Mouse (Mus musculus): ENCODE results near the gene Stpg3.

Gene Stpg3

DNA sequence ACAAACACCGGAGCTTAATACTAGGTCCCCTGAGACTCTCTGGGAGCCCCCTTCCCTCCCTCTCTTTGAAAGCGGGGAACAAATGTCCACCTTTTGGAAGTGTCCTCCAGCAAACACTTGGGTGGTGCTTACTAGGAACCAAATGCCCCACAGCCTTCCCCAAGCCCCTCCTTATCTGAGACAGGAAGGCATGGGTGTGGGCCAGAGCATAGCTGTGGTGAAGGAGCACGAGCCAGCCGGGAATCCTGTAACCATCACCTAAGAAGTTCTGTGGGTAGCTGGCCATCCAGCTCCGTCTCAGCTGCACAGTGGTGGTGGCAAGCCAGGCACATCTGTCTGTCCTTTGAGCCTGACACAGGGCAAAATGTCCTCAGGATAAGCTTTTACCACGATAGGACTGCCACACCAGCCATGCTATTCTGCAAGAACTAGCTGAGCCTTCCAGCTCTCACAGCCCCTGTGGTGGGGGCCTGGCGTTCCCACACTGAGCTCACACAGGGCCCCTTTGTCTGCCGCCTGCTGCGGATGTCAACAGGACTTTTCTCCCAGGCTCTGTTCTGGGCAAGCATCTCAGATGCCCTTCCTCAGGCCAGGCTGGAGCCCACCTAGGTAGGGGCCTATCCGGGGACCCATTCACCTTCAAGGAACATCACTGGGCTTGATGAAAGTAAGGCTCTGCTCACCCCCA, 36.0 kb downstream of the Stpg3 start:
- 54% methylated on average over 10 of the region's 10 CpGs for WGBS

DNA sequence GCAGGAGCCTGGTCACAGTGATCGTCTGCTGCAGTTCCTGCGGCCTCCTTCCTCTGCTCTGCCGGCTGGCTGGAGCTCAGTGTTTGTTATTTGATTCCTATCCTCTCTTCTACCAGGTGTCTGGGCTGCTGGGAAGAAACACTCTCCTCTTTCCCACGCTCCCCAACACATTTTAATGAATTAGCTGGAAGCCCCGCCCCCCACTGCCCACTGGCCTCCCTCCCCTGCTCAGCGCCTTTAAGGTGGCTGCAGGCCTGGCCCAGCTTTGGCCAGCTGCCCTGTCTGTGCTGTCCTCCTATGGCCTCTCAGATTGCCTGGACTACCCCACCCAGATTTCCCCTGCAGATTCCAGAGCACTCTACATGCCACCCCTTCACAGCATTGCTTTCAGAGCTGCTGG, 36.8 kb downstream of the Stpg3 start:
- 24% methylated on average over 6 of the region's 6 CpGs for WGBS

DNA sequence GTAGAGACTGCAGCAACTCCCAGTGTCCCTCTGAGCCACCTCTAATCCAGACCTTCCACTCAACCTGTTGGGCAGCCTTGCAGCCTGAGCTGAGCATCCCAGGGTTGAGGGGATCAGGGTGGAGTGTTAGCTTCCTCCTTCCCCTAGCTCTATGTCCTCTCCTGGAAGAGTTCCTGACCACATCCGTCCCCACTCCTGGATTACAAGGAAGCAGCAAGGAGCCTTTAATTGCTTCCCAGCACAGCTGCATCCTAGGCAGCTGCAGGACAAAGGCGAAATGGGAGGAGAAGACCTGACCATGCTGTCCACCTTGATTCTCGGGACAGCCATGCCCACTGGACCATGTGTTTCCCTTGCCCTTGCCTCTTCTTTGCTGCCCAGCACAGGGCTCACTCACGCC, 37.4 kb downstream of the Stpg3 start:
- WGBS = 60% methylated on average over 4 of the region's 4 CpGs

DNA sequence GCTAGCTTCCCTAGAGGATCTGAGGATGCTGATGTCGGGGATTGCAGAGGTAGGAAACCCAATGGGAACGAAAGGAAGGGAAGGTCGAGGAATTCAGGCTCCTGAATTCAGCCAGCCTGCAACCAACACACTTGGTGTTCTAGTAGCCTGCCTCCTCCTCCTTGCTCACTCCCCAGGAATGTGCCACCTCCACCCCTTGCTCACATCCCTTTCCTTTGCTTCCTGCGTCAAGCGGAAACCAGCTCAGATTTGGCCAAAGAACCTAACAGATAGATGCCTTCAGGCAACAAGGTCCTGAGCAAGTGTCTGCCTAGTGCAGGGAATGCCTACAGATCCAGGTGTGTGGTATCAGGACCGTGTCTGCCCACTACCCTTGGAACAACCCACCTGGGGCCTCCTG, 37.9 kb downstream of the Stpg3 start:
- 49% methylated on average over 6 of the region's 6 CpGs for WGBS

GRCm38 (mm10) chr2:25175690-25176078, 38.8 kb downstream of the Stpg3 start:
- WGBS = 86% methylated on average over 4 of the region's 4 CpGs

DNA sequence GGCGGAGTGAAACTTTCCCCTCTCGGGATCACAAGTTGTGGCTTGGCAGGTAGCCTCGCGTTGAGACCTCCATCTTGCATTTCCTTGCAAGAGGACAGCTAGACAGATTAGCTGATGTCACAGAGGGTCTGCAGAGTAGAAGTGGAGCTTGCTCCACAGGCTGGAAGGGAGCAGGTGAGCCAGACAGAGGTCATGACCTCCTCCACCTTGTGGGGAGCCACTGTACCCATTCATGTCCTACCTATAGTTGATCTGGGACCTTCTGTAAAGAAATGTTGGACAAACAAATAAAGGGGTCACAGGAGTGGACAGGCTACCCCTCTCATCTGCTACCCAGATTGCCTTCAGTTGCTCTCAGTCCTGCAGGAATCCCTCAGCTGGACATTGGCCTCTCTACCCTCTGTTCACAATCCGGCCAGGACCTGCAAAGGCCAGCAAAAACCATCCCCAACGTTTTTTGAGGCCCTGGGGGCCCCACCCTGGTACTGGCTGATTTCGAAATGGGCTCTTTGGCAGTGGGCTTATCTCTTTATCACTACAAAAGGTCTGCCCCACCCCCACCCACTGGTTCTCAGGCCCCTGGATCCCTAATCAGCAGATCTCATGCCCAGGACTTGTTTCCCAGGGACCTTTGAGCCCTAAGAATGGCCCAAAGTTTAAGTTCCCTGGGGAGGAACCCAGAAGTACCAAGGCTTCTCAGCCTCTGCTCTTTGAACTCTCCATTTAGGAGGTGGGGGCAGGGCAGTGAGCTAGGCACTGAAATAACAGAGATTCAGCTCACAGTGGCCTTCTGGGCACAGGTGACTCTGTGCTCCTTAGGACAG, 39.4 kb downstream of the Stpg3 start:
- WGBS = 78% methylated on average over 7 of the region's 7 CpGs

- WGBS = 96% methylated on average over 4 of the region's 4 CpGs
These were observed 40.6 kb downstream of the Stpg3 start for GRCm38 (mm10) chr2:25173821-25174220.

GRCm38 (mm10) chr2:25172629-25173028, 41.8 kb downstream of the Stpg3 start:
- WGBS = 92% methylated on average over 8 of the region's 8 CpGs

DNA sequence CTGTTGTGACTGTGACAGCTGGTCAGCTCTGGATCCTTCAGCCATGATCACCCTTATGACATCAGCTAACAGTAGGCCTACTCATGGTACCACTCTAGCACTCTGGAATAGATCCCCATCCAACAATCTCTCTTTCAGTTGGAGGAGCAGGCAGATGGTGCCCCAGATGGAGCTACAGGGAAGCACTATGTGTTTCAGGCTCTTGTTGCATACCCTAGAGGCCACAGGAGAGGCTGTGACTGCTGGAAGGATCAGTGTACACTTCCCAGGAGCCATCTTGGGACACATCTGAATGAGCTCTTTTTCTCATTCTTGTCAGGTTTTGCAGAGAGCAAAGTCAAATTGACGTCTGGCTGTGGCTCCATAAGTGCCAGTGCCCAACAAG, 42.7 kb downstream of the Stpg3 start:
- 48% methylated on average over 1 of the region's 1 CpGs for WGBS

GRCm38 (mm10) chr2:25171101-25171768, 43.2 kb downstream of the Stpg3 start:
- 95% methylated on average over 6 of the region's 6 CpGs for WGBS

- 69% methylated on average over 10 of the region's 10 CpGs for WGBS
These were observed 43.9 kb downstream of the Stpg3 start for GRCm38 (mm10) chr2:25170326-25171100.

DNA sequence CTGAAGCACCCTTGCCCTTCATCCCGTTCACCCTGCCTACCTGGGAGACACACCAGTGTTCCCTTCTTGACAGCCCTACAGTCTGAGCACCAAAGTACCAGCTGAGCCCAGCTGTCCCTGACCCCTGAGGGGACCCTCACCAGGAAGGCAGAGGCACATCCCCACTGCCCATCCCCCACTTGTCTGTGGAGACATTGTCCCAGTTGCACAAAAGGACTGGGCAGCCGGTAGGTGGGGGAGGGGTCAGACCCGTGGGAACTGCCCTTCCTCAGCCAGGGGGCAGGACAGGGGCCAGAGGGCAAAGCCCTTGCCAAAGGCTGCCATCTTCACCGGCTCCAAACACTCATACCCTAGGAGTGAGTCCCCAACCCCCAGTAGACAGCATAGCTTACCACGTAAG, 44.7 kb downstream of the Stpg3 start:
- 61% methylated on average over 5 of the region's 5 CpGs for WGBS

DNA sequence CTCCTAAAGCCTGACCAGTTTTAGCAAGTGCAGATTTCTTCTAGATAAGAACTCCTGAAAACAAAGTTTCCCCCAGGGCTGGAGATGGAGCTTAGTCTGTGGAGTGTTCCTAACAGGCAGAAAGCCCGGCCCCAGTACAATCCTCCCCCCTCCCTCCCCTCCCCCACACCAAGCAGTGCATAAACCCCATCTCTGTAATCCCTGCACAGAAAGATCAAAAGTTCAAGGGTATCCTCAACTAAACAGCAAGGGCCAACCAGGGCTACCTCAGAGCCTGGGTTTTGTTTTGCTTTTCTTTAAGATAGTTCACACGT, 45.8 kb downstream of the Stpg3 start:
- 37% methylated on average over 2 of the region's 2 CpGs for WGBS

DNA sequence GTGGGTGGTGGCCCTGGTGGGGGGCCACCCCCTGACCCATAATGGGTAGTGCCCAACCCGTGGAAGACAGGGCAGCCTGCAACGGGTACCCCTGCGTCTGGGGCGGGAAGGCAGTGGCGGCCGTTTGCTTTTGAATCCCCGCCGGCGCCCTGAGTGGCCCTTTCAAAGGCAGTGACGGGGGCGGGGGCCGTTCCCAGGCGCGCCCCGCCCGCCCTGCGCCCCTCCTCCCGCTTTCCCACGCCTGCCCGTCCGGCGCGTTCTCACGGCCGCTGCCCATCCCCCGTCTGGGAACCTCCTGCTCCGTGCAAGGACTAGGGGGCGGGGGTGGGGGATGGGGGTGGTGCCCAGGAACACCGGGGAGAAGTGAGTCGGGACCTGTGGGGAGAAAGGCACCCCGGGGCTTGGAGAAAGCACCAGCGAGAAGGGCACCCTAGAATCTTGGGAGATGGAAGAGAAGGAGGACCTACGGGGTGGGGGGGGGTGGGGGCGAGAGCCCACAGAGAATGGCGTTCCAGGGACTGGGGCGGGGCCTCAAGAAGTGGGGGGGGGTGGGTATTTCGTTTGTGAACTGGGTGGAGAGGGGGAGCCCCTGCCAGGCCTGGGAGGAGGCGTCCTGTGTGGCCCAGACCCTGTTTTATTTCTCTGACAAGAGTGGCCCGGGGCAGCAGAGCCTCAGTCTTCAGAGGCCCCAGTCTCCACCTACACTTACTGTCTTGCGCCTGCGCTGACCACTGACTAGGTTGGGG, 46.3 kb downstream of the Stpg3 start:
- 4% methylated on average over 36 of the region's 41 CpGs for WGBS

DNA sequence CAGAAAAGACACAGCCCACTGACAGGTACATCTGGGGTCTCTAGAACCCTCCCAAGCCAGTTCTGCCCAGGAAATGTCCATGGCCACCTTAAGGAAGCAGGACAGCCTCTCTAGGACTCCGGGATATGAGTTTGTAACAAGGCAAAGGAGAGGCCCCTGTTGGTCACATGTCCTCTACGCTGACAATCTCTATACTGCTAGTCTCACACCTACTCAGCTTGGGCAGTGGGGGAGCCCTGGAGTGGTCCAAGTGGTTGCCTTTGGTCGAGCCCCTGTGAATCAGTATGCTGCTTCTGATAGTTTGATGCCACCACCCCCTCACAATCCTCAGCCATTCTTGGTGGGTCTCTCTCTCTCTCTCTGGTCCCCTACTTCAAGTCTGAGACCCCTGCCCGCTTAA, 47.0 kb downstream of the Stpg3 start:
- WGBS = 36% methylated on average over 4 of the region's 4 CpGs
